Mouse (Mus musculus) hindbrain, embryonic 16.5 days (tissue): ENCODE data around the gene Gm2075. TPM values are rescaled to one million over a fixed set of nuclear protein-coding genes. Genes with fewer than 3 reads are reported as not detected.

ENCODE experiments used
- polyA plus RNA-seq: library from polyadenylated mRNA; unstranded; fragments of >200 nt; fragmentation: Nextera tagmentation; extraction: Ambion mirVana; gene quantifications from 2 replicates; pipeline ENCODE4 v1.2.1, GENCODE M21; 2015

Gene Gm2075
- polyA plus RNA-seq, 1 experiment from 2014 or later: not detected

Other genes with a start within 250 kb of the Gm2075 start
- gene Gm21319, start 236.1 kb upstream of the Gm2075 start, polyA plus RNA-seq: not detected in 2 replicates
- not detected in 2 replicates for gene Gm21936, start 216.3 kb upstream of the Gm2075 start, polyA plus RNA-seq
- not detected in 2 replicates for gene BB287469, start 195.3 kb upstream of the Gm2075 start, polyA plus RNA-seq
- gene Gm2001, start 169.5 kb upstream of the Gm2075 start, polyA plus RNA-seq: not detected in 2 replicates
- gene Gm2016, start 137.8 kb upstream of the Gm2075 start, polyA plus RNA-seq: not detected in 2 replicates
- gene Gm2022, start 116.5 kb upstream of the Gm2075 start, polyA plus RNA-seq: not detected in 2 replicates
- gene Gm2035, start 92.0 kb upstream of the Gm2075 start, polyA plus RNA-seq: not detected in 2 replicates
- gene Gm2042, start 57.8 kb upstream of the Gm2075 start, polyA plus RNA-seq: not detected in 2 replicates
- not detected in 2 replicates for gene Gm6803, start 6.9 kb downstream of the Gm2075 start, polyA plus RNA-seq
- not detected in 2 replicates for gene Gm2056, start 15.2 kb downstream of the Gm2075 start, polyA plus RNA-seq
- not detected in 2 replicates for gene Gm16368, start 71.8 kb downstream of the Gm2075 start, polyA plus RNA-seq
- not detected in 2 replicates for gene Gm10436, start 170.3 kb downstream of the Gm2075 start, polyA plus RNA-seq
- gene Gm8332, start 238.3 kb downstream of the Gm2075 start, polyA plus RNA-seq: not detected in 2 replicates